Mouse (Mus musculus) liver, adult 2 months (tissue): ENCODE results near the gene Cpn1. TPM values are rescaled to one million over a fixed set of nuclear protein-coding genes. Genes with fewer than 3 reads are reported as not detected.

Source experiments
- DNase-seq: peaks from one replicate; pipeline ENCODE4 v3.0.0-alpha.2; 2011; ENCODE audit warnings: low read depth, low spot score; ENCODE audit errors: extremely low read depth
- H3K27ac ChIP-seq: fragments of 200-500 bp; replicated peaks from 2 replicates; pipeline ENCODE4 v1.5.1; 2012; ENCODE audit warnings: low read depth, mild to moderate bottlenecking, control low read depth, inconsistent platforms, low read length; ENCODE audit not compliant: insufficient read depth
- H3K27me3 ChIP-seq: fragments of 200-500 bp; 2 replicates; pipeline ENCODE4 v1.6.1; 2012; ENCODE audit warnings: mild to moderate bottlenecking, moderate library complexity, low read length, inconsistent platforms; ENCODE audit not compliant: control insufficient read depth, insufficient read depth
- H3K36me3 ChIP-seq: fragments of 200-500 bp; 2 replicates; pipeline ENCODE4 v1.6.1; 2012; ENCODE audit warnings: low read length, inconsistent platforms; ENCODE audit not compliant: control insufficient read depth, insufficient read depth
- H3K4me1 ChIP-seq: fragments of 200-500 bp; 2 replicates; pipeline ENCODE4 v1.6.1; 2011; ENCODE audit warnings: low read length; ENCODE audit not compliant: control insufficient read depth, insufficient read depth
- H3K4me3 ChIP-seq: fragments of 200-500 bp; 2 replicates; pipeline ENCODE4 v1.5.1; 2011; ENCODE audit warnings: low read depth, mild to moderate bottlenecking, control low read depth, low read length, moderate library complexity; ENCODE audit not compliant: insufficient read depth
- H3K79me2 ChIP-seq: fragments of 200-500 bp; 2 replicates; pipeline ENCODE4 v1.6.1; 2012; ENCODE audit warnings: inconsistent platforms, mild to moderate bottlenecking, low read length, moderate library complexity; ENCODE audit not compliant: control insufficient read depth, insufficient read depth
- H3K9ac ChIP-seq: fragments of 200-500 bp; 2 replicates; pipeline ENCODE4 v1.6.1; 2012; ENCODE audit warnings: low read depth, mild to moderate bottlenecking, control low read depth, inconsistent platforms, low read length
- CTCF ChIP-seq: fragments of 200-500 bp; IDR thresholded peaks from 2 replicates; pipeline ENCODE4 v1.5.1; 2011; ENCODE audit warnings: low read depth, low read length, control low read depth
- POLR2A ChIP-seq: fragments of 200-500 bp; IDR thresholded peaks from 2 replicates; pipeline ENCODE4 v1.6.1; 2011; ENCODE audit warnings: low read length, control low read depth; ENCODE audit not compliant: insufficient read depth; ENCODE audit errors: extremely low read depth
- WGBS: fragments of 180-500 bp; shearing (Covaris S2); methylation state at CpG from one replicate; pipeline ENCODE4 v1.1.7; 2018; 5-methylcytosine and 5-hydroxymethylcytosine counted together
- polyA plus RNA-seq: library from polyadenylated mRNA; depleted of rRNA; stranded (reverse); fragments of >200 nt; gene quantifications from 2 replicates; pipeline ENCODE4 v1.2.3, GENCODE M21; 2012; rRNA removed
- total RNA-seq: library from RNA; depleted of rRNA; stranded (reverse); fragments of >200 nt; gene quantifications from 2 replicates; pipeline ENCODE4 v1.2.3, GENCODE M21; 2014; rRNA removed

The Cpn1 gene
- total and polyA plus RNA-seq, 2 experiments, result 215 to 336 TPM

GRCm38 (mm10) chr19:43914986-43915385 is 71.4 kb downstream of the Cpn1 start:
- TF ChIP-seq POLR2A (no peak), CTCF (no peak)
- no peak overlapping the region for H3K4me3 ChIP-seq
- DNase-seq, result no peak
- H3K36me3 ChIP-seq, result peaks cover 2% of the 10 kb centered on the region; the same call in 1 of the 2 replicates
- H3K79me2 ChIP-seq, result peaks cover 13% of the 10 kb centered on the region; the same call in 1 of the 2 replicates
- no peak overlapping the region for H3K27ac ChIP-seq
- H3K9ac ChIP-seq, result no peak overlapping the region
- H3K4me1 ChIP-seq, result peaks cover 10% of the 10 kb centered on the region; the same call in 1 of the 2 replicates
- WGBS, result 89% methylated on average over 9 of the region's 9 CpGs
- H3K27me3 ChIP-seq, result no peaks in the 10 kb centered on the region

GRCm38 (mm10) chr19:43912775-43913486 is 73.4 kb downstream of the Cpn1 start:
- DNase-seq, result no peak
- no peak overlapping the region for H3K4me3 ChIP-seq
- no peaks in the 10 kb centered on the region for H3K4me1 ChIP-seq
- peaks cover 2% of the 10 kb centered on the region; the same call in 1 of the 2 replicates for H3K36me3 ChIP-seq
- 86% methylated on average over 4 of the region's 4 CpGs for WGBS
- TF ChIP-seq POLR2A (no peak), CTCF (no peak)
- no peak overlapping the region for H3K27ac ChIP-seq
- H3K27me3 ChIP-seq, result no peaks in the 10 kb centered on the region
- peaks cover 13% of the 10 kb centered on the region; the same call in 1 of the 2 replicates for H3K79me2 ChIP-seq
- no peak overlapping the region for H3K9ac ChIP-seq

- TF ChIP-seq POLR2A, result no peak
- TF ChIP-seq CTCF, result peak; percentile 16; the same call in 1 of the 2 replicates
- Histone ChIP-seq H3K27ac (no peak overlapping the region), H3K4me3 (no peak overlapping the region), H3K9ac (no peak overlapping the region), H3K79me2 (peaks cover 3% of the 10 kb centered on the region; the same call in 1 of the 2 replicates), H3K36me3 (peaks cover 3% of the 10 kb centered on the region; the same call in 1 of the 2 replicates), H3K27me3 (no peaks in the 10 kb centered on the region), H3K4me1 (no peaks in the 10 kb centered on the region)
- no peak for DNase-seq
- WGBS, result 94% methylated on average over 7 of the region's 7 CpGs
Observed at GRCm38 (mm10) chr19:43906492-43906891, 79.9 kb downstream of the Cpn1 start.

Other genes with a start within 250 kb of the Cpn1 start
- gene Cutc, start 233.6 kb downstream of the Cpn1 start, total RNA-seq, result 17.0 and 17.8 TPM in 2 replicates
- gene Cutc, start 233.6 kb downstream of the Cpn1 start, polyA plus RNA-seq, result 7.5 and 7.9 TPM in 2 replicates
- gene Cox15, start 233.6 kb downstream of the Cpn1 start, total RNA-seq, result 9.2 and 10.2 TPM in 2 replicates
- gene Cox15, start 233.6 kb downstream of the Cpn1 start, polyA plus RNA-seq, result 10.6 and 10.9 TPM in 2 replicates
- 488 and 590 TPM in 2 replicates for gene Abcc2, start 204.4 kb downstream of the Cpn1 start, total RNA-seq
- 230 and 298 TPM in 2 replicates for gene Abcc2, start 204.4 kb downstream of the Cpn1 start, polyA plus RNA-seq
- 23.3 and 24.7 TPM in 2 replicates for gene Dnmbp, start 46.4 kb downstream of the Cpn1 start, total RNA-seq
- 15.5 and 15.6 TPM in 2 replicates for gene Dnmbp, start 46.4 kb downstream of the Cpn1 start, polyA plus RNA-seq
- 233 and 351 TPM in 2 replicates for gene Cyp2c23, start 42.7 kb upstream of the Cpn1 start, total RNA-seq
- 200 and 262 TPM in 2 replicates for gene Cyp2c23, start 42.7 kb upstream of the Cpn1 start, polyA plus RNA-seq
- gene Erlin1, start 83.2 kb upstream of the Cpn1 start, total RNA-seq, result 27.8 and 44.2 TPM in 2 replicates
- gene Erlin1, start 83.2 kb upstream of the Cpn1 start, polyA plus RNA-seq, result 14.2 and 19.0 TPM in 2 replicates
- gene Chuk, start 120.9 kb upstream of the Cpn1 start, total RNA-seq, result 104 and 129 TPM in 2 replicates
- gene Chuk, start 120.9 kb upstream of the Cpn1 start, polyA plus RNA-seq, result 28.7 and 34.7 TPM in 2 replicates
- gene Cwf19l1, start 149.3 kb upstream of the Cpn1 start, total RNA-seq, result 12.4 and 14.1 TPM in 2 replicates
- gene Cwf19l1, start 149.3 kb upstream of the Cpn1 start, polyA plus RNA-seq, result 10.8 and 12.0 TPM in 2 replicates
- 16.6 and 17.9 TPM in 2 replicates for gene Bloc1s2, start 159.9 kb upstream of the Cpn1 start, total RNA-seq
- 25.4 and 26.2 TPM in 2 replicates for gene Bloc1s2, start 159.9 kb upstream of the Cpn1 start, polyA plus RNA-seq
- gene Pkd2l1, start 205.9 kb upstream of the Cpn1 start, total RNA-seq, result not detected in 2 replicates
- gene Pkd2l1, start 205.9 kb upstream of the Cpn1 start, polyA plus RNA-seq, result not detected in 2 replicates
- gene Scd3, start 216.7 kb upstream of the Cpn1 start, total RNA-seq, result 0.20 TPM in 1 of 2 replicates, not detected in the other
- gene Scd3, start 216.7 kb upstream of the Cpn1 start, polyA plus RNA-seq, result 0.02 TPM in 1 of 2 replicates, not detected in the other